Mouse (Mus musculus): ENCODE results near the gene Obscn.
A peak's percentile ranks its signal among the peaks of the same experiment; 100 is the strongest.

- TF ChIP-seq GATA1 (IDR thresholded peaks at IDR 0.05; ENCODE audit: borderline replicate concordance, low read length) (no peak), CTCF (IDR thresholded peaks at IDR 0.05; ENCODE audit: low read depth, low read length) (no peak), POLR2AphosphoS5 (IDR thresholded peaks at IDR 0.05; ENCODE audit: insufficient replicate concordance, low read depth, low read length) (peak; percentile 85; the same call in 1 of the 2 replicates), TAL1 (conservative IDR thresholded peaks at IDR 0.05; ENCODE audit: low read depth, low read length) (no peak)
Observed at GRCm38 (mm10) chr11:58955143-58955867, 180.9 kb downstream of the Obscn start.
